Mouse (Mus musculus): ENCODE measurements around the gene Wdfy3.
"Not testable (repeated sequence)": the region's sequence is repeated elsewhere in the genome, so short reads cannot be mapped to it uniquely, and the experiment has no call there.

The Wdfy3 gene

DNA sequence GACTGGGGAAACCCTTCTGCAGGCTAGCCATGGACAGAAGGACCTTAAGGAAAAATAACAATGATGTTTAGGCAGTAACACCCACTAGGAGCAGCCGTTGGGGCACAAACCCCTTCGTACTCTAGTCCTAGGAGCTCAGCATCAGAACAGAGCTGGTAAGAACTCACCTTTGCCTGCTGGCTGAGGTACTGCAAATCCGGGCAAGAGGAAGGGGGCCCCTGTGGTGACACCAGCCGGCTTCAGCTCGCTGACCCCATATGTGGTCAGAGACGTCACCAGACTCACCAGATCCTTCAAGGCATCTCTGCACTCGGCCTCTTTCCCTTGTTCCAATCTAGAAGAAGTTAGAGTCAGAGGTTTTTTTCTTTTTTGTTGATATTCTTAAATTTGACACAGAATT is 121.1 kb downstream of the Wdfy3 start:
- no peak for DNase-seq (ENCODE audit: low read depth, low spot score)

DNA sequence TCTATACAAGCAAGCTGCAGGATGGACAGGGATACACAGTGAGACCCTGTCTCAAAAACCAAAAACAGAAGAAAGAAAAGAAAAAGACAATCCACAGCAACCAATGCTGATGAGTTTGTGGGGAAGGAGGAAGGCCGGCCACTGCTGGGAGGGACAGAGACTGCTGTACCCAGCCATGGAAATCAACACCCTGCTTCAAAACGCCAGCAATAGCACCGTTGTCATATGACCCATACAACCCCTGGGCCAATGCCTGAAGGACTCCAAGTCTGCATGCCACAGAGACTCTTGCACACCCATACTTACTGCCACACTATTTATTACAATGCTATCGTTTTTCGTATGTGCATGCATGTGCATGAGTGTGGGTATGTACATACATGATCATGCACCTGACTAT is 124.0 kb downstream of the Wdfy3 start:
- no peak for DNase-seq (ENCODE audit: low read depth, low spot score)

DNA sequence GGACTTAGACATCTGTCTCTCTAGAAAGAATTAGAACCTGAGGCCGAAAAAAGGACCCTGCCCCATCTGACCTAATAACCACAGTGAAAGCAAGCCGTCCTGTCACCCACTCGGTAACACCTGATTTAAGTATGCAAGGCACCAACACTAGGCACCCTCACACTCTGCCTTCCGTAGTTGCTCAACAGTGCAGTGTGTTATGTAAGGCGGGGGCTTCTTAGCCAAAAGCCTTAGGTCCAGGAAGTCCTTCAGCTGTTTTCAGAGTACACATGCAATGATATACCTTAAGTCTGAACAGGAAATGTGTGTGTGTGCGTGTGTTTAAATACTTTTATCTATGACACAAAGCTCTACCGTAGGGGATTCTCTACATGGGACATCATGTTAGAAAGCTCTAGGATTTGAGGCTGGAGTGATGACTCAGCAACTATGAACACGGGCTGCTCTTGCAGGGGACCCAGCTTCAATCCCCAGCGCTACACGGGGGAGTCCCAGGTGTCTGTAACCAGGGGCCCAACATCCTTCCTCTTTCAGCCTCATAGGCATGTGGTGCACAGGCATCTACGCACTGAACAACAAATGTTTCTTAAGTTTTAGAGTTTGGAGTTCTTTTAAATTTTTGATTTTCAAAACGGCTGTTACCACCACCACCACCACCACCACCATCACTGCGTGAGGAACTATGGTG is 131.7 kb downstream of the Wdfy3 start:
- DNase-seq (ENCODE audit: low read depth, low spot score) = peak; percentile 6

DNA sequence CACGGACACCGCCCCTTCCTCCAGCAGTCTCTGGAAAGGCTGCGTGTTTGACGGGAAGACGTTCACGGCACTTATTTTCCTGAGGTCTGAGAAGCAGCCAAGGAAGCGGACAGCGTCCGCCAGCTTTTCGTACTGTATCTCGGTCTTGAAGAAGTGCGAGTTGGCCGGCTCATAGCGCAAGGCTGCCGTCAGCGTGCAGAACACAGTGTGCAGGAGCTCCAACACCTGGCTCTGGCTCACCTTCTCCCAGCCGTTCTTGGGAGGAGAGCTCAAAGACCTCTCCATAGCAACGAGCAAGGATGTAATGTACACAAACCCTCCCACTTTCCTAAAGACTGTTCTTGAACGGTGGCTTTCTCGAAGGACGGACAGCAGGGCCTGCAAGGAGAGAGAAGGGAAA is 132.4 kb downstream of the Wdfy3 start:
- DNase-seq (ENCODE audit: low read depth, low spot score) = no peak

DNA sequence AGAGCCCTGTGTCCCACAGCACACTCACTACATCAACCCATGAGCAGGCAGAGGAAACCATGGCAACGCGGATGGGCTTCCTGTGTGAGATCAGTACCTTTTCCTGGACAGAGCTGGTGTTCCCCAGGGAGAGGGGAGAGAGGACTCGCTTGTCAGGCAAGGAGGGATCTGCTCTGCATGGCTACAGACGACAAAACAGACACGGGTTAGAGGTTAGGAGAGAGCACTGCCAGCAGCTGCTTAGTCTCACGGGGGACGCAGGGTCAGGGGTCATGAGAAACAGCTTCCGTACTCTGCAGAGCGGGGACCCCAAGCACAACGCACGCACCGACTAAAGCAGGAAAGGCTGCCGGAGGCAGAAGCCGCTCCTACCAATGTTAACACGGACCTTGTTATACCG is 133.8 kb downstream of the Wdfy3 start:
- no peak for DNase-seq (ENCODE audit: low read depth, low spot score)

DNA sequence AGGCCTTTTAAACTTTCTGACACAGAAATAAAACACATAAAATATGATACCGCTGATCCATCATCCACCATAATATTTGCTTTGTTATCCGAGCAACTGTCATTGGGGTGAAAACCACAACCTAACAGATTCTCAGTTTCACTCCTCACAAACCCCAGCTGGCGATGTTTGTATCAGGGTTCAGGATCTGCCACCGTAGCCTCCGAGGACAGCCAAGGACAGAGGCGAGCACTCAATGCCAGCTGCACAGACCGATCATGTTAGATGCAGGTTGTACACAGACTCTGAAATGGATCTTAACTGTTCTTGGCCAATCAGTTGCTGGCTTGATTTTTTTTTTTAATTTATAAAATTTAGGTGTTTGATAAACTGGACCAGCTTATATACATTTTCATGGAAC is 135.1 kb downstream of the Wdfy3 start:
- DNase-seq (ENCODE audit: low read depth, low spot score) = no peak

DNA sequence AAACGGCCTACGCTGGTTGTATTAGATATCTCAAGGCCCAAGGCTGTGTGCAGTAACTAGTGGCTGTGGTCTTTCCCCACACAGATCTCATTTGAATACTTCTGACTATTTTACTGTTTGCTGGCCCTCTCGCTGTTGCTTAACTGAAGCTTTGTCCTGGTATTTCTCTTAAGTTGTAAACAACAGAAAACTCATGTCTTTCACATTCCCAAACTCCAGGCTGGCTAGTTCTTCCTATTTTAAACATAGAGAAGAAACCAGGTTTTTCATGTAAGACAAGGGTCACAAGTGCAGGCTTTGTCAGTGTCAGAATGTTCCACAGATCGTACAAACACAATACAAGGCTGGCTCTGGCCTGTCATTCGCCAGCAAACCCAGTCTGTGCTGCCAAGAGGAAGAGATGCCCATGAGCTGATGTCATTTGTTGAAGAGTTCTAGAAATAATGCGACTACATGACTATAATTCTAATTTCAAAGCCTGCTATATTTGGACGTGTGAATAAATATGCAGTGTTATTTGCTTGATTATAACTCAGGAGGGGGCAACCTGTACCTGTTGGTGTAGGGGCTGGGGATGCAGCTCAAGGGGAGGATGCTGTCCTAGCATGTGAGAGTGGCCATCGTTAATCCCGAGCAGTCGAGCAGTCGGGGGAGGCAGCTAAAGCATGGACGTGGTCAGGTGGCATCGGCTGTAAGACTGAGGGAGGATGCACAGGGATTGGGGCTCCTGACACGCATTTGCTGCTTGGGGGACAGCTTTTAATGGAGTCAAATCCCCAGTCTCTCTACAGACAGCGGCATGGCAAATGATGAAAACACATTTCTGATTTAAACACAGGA is 136.5 kb downstream of the Wdfy3 start:
- DNase-seq (ENCODE audit: low read depth, low spot score) = no peak

DNA sequence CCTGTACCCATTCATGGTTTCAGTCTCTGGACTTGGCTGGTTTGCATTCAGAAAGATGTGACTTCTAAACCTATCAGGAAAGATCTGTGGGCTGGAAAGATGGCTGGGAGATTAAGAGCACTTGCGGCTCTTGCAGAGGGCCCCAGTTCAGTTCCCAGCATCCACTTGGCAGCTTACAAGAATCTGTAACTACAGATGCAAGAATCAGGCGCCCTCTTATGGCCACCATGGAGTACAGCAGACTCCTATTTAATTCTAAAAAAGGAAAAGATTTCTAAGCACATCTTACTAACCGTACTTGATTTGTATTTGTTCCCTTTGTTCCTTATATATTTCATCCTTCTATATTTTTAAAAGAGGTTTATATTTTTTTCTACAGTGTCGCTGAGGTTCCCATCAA is 137.7 kb downstream of the Wdfy3 start:
- DNase-seq (ENCODE audit: low read depth, low spot score) = no peak

DNA sequence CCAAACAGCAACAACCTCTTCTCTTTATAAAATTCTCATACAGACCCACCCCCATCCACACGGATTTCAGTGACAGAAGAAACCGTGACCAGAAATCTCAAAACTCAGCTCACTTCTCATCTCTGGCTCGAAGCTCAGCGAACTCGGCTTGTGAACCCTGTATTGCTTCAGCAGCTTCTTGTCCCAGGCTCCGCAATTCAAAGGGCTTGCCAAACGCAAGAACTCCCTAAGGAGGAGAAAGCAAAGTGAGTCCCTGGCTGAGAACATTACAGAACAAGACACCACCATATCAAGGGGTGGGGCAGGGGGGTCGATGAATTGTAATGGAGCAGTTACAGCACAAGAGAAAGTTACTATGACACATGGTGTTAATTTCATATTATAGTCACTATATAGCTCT is 143.4 kb downstream of the Wdfy3 start:
- DNase-seq (ENCODE audit: low read depth, low spot score) = no peak

DNA sequence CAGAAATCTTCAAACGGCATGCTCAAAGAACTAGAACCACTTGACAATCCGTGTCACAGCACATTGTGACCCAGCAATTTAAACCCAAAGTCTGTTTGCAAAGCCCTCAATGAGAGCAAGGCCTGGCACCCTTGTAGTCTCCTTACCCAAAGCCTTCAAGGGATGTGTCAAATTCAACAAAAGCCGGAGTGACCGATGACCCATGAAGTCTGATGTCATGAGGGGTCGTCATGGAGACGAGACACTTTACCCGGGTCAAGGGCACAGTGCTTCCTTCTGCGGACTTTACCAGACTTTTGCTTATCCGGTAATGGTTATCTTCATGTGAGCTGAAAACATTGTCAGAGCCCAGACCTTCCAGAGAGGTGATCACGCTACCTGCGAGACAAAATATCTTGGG is 146.0 kb downstream of the Wdfy3 start:
- DNase-seq (ENCODE audit: low read depth, low spot score) = no peak

DNA sequence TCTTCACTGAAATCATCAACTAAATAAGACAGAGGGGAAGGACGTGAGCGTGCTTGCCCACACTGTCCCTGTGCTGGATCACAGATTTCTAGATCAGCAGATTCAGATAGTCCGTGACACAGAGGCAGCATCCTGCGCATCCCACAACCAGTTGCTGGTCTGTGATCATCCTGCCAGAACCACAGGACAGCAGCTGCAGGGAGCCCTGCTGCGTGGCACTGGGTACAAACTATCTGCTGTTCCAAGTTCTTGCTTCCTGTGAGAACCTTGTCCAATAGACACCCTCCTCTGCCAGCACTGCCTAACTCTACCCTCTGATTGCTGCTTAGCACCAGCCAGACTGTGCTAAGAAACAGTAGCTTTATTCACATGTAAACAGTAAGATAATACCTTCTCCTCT is 150.2 kb downstream of the Wdfy3 start:
- DNase-seq (ENCODE audit: low read depth, low spot score) = no peak

DNA sequence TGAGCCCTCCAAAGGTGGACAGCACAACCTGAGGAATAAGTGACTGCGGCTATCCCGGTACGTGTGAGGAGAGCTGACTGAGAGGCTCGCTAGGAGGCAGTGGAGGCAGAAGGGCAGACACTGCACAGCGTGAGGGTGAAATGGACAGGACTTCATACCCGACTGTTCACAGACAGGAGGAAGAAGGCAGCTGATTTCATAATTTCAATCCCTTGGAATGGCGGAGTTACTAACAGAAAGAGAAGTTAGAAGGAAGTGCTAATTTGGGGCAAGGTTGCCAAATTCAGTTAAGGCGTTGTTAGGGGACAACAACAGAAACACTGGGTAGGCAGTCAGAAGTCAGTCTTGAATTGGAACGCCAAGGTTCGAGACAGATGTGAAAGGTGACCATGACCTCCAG is 160.3 kb downstream of the Wdfy3 start:
- no peak for DNase-seq (ENCODE audit: low read depth, low spot score)

DNA sequence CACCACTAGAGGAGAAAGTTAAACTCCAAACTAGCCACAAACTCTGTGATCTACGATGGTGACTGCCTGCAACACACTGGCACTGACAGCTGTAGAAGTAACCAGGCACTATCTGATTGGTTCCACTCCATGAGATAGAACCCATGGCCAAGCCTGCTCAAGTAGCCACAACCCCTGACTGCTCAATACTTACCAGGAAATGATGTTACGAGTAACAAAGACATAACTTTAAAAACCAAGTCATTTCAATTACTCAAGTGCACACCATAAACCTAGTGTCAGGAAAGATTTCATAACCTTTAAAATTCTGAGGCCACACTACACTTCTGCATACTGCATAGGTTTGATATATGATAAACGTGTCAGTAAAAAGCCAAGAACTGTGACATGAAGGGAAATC is 164.1 kb downstream of the Wdfy3 start:
- DNase-seq (ENCODE audit: low read depth, low spot score) = no peak

DNA sequence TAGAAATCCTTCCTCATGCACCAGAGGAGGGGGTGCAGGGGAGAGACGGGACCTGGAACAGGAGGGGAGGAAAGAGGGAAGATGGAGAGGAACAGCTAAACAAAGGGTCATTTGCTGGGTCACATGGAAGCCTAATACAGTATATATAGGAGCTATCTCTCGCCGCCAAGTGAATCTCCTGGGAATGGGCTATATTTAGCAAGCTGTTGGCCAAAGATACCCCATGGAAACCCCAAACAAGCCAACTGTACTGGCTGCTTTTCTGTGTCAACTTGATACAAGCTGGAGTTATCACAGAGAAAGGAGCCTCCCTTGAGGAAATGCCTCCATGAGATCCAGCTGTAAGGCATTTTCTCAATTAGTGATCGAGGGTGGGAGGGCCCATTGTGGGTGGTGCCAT is 164.9 kb downstream of the Wdfy3 start:
- not testable (repeated sequence) for DNase-seq (ENCODE audit: low read depth, low spot score)

DNA sequence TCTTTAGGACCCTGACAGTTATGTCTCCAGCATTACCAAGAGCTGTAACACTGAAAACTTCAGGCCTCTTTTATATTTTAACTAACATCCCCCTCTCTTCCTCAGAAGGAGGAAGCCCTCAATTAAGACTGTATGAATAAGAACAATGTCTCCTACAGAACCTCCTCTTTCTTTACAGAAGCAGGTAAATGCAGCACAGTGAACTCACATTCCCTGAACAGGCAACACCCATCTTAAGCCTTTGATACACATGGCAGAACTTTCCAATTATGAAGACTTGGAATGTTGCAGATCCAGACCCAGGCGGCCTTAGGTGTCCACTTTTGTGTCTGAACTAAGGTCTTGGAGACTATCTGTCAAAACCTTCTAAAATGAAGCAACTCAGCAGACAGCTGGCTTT is 167.0 kb downstream of the Wdfy3 start:
- no peak for DNase-seq (ENCODE audit: low read depth, low spot score)

DNA sequence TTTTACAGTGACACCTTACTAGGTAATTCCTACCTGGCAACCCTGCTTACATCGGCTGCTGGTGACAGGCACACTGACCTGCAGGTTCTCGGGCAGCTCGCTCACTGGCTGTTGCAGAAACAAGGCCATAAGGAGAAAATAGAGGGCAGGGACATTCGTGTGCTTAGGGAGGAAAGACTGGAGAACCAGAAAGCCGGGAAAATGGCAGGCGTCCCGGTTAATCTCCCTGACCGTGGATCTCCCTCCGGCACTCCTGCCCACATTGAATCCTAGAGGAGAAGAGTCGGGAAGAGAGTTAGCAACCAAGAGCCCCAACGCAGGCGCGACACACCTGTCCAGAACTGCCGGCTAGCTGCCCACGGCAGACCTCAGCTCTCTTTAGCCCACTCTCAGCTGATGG is 169.7 kb downstream of the Wdfy3 start:
- DNase-seq (ENCODE audit: low read depth, low spot score) = no peak

DNA sequence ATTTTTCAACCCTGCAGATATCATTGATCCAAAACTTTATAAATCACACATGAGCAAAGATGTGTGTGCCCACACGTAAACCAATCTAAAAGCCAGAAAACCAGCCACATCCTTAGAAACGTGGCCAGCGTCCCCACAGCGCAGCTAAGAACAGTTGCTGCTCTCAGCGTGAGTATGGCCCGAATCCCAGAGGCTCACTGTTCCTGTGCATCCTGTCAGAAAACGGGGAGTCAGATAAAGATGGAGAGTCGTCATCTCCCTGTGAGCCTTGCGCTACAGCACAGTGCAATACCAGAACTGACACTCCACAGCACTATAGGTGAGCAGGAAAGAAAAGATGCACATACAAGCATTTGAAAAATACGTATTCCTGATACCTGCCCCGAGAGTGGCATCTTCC is 172.9 kb downstream of the Wdfy3 start:
- DNase-seq (ENCODE audit: low read depth, low spot score) = no peak

DNA sequence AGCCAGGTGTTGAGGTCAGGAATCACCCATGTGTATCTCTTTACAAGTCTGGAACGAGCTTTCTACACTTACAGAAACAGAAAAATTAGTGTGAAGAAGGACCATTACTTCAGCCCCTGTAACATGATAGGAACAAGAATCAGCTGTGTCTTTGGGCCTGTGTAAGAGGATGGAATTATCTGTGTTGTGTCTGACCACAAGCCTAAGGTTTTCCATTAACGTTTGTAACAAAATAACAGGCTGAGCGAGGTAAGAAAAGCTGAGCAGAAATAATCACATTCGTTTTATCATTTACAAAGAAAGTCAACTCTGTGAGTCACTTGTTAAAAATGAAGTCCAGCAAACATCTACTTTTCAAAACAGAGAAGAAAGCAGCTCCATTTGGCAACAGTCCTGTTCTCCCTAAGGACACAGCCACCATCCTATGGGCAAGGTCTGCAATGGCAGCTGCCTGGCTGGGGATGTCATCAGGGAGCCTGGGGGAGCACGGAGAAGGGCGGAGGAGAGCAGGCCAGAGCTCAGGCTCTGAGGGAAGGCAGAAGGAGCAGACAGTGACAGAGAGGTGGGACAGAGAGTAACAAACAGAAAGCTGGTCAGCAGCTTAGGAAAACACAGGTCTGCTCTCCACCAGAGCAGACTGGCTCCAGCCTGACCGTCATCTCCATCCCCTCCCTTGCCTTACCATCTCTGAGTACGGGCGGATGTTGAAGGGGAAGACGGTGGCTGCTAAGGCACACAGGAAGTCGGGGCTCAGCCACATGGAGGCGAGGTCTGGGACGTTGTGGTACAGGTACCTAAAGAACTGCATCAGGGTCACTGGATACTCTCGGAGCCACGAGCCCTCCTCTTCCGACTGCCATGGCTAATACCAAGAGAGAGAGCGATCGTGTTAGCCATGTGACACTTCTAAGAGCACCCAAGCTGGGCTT is 173.7 kb downstream of the Wdfy3 start:
- no peak for DNase-seq (ENCODE audit: low read depth, low spot score)

DNA sequence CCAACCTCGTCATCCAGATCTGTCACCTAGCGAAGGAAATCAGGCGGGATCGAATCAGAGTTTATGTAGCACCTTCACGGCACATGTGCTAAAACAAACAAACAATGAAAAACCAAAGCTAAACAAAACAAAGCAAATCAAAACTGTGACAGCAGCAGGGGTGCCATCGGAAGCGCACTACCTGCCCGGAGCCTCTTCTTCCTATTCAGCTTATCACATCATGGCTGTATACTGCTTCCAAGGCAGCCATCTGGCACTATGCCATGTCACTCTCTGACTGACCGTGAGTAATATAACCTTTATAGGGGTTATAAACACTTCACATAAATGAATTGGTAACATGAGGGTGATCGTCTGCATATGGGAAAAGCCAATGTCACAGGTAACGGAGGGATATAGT is 174.6 kb downstream of the Wdfy3 start:
- DNase-seq (ENCODE audit: low read depth, low spot score) = no peak

DNA sequence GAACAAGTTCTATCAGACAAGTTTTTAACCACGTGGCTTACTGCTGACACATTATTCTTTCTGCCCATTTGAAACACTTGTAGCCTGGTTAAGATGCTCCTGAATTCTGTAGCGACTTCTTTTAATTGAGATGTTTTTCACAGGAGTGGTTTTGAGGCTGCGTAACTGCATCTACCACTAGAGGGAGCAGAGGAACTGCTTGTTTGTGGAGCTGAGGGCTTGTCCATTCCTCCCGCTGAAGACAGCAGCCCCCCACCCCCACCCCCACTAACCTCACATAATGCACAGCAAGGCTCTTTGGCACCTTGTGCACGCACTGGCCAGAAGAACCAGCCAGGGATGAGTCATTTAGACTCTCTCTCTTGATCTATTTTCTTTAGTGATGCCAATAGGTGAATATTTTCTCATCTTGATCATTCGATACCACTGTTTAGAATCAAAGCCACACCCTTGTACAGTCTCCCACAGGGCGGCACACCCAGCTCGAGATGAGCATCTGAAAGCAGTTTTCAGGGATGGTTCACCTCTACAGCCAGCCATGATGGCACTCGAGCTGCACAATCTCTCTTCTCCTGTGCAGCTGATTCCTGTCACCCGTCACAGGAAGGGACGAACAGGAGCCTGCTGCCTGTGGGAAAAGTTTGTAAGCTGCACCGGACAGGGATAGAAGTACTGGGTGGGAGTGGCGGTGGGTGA is 175.8 kb downstream of the Wdfy3 start:
- DNase-seq (ENCODE audit: low read depth, low spot score) = peak; percentile 4

DNA sequence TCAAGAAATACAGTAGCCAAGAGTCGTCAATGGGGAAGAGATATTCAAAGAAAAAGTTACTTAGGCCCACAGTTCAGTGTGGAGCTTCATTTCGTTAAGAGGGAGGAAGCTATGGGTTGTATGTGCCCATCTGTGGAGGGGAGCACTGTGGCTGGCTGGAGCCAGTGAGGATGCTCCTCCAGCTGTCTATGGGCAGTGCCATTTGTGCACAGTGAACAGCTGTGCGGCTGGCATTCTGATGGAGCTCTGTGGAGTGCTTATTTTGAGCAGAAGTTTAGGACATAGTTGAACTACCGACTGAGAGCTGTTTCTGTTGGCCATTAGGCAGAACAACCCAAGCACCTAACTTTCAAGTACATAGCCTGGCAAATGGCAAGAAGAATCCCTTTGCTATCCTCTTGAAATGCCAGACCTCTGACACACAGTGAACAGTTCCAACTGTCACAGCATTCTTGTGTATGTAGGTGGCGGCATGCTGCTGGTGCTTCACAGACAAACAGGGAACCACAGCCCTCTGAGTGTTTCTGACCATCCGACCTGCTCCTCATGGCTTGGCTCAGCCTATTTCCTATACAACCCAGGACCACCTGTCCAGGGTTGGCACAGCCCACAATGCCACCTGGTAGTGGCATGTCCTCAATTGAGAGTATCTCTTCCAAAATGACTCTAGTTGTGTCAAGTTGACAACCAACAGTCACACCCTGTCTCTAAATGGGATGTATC is 177.9 kb downstream of the Wdfy3 start:
- no peak for DNase-seq (ENCODE audit: low read depth, low spot score)

All from CD4-positive, CD25-positive, alpha-beta regulatory T cell, adult 2 months (primary cell).